Mouse (Mus musculus) cerebellum, adult 2 months (tissue): ENCODE measurements around the gene Hist1h2ae.
"Not testable (repeated sequence)": the region's sequence is repeated elsewhere in the genome, so short reads cannot be mapped to it uniquely, and the experiment has no call there.

Experiments
- CTCF ChIP-seq: fragments of 200-500 bp; IDR thresholded peaks from 2 replicates; pipeline ENCODE4 v1.5.1; 2011; ENCODE audit warnings: low read depth, mild to moderate bottlenecking, control low read depth, low read length, moderate library complexity, borderline replicate concordance; ENCODE audit not compliant: insufficient read depth
- POLR2A ChIP-seq: fragments of 200-500 bp; IDR thresholded peaks from 2 replicates; pipeline ENCODE4 v1.6.1; 2011; ENCODE audit warnings: low read length, control low read depth, borderline replicate concordance; ENCODE audit not compliant: insufficient read depth

GRCm38 (mm10) chr13:23573898-23574524, 3.0 kb upstream of the Hist1h2ae start, which contains the start of the genes Hist1h2bf and Hist1h2ad:
- not testable (repeated sequence) for TF ChIP-seq CTCF, POLR2A
